In genomic region chr4:126147533-126148160, GRCm38 (mm10) we compare ENCODE assay signal across 7 mouse cellular contexts. TPM values are rescaled to one million over a fixed set of nuclear protein-coding genes. Genes with fewer than 3 reads are reported as not detected.
DNase-seq lines count a peak whose midpoint lies in the region; ATAC-seq and TF ChIP-seq lines count a peak whose summit lies in the region.

Gene Eva1b, plus strand, starts transcription at chr4:126147744.

- H3K4me3 ChIP-seq in heart, embryonic 11.5 days (ENCODE audit: low read depth, low read length): peak within 1 kb of the TSS; percentile 72
- peak within 1 kb of the TSS; percentile 70 for H3K4me3 ChIP-seq in kidney, embryonic 14.5 days (ENCODE audit: low read length)
- peak within 1 kb of the TSS; percentile 65 for H3K4me3 ChIP-seq in stomach, embryonic 14.5 days (ENCODE audit: low read depth, low read length)
- no peak within 1 kb of the TSS for H3K4me3 ChIP-seq in cerebellum, adult 2 months (replicated peaks; ENCODE audit: insufficient read depth, low read depth, low read length)

- WGBS in heart, embryonic 11.5 days (ENCODE audit: insufficient replicate concordance): 1% methylated on average over 24 of the region's 24 CpGs
- 2% methylated on average over 23 of the region's 24 CpGs for WGBS in kidney, embryonic 14.5 days
- under 1% methylated on average over 24 of the region's 24 CpGs for WGBS in stomach, embryonic 14.5 days
- 30% methylated on average over 24 of the region's 24 CpGs for WGBS in cerebellum, adult 2 months

- TF ChIP-seq CTCF in cerebellum, adult 2 months (IDR thresholded peaks at IDR 0.05; ENCODE audit: borderline replicate concordance, insufficient read depth, low read depth, low read length): no peak

- H3K27me3 ChIP-seq in heart, embryonic 11.5 days (ENCODE audit: control insufficient read depth, insufficient read depth, low read length): peaks cover 12% of the 10 kb centered on the region
- no peaks in the 10 kb centered on the region for H3K27me3 ChIP-seq in kidney, embryonic 14.5 days (ENCODE audit: control insufficient read depth, insufficient read depth, low read length)
- H3K27me3 ChIP-seq in stomach, embryonic 14.5 days (ENCODE audit: control insufficient read depth, insufficient read depth, low read length): no peaks in the 10 kb centered on the region
- 0 out of 2 replicates have a peak, but pooled peaks cover 2% of the 10 kb centered on the region for H3K27me3 ChIP-seq in cerebellum, adult 2 months (ENCODE audit: control insufficient read depth, insufficient read depth, low read length)

- ATAC-seq in heart, embryonic 11.5 days (replicated peaks; ENCODE audit: insufficient number of reproducible peaks, low FRiP score, low TSS enrichment): peak; percentile 32; the same call in 1 of the 2 replicates
- ATAC-seq in kidney, embryonic 14.5 days (ENCODE audit: low FRiP score, low TSS enrichment): peak; percentile 87
- ATAC-seq in stomach, embryonic 14.5 days (ENCODE audit: insufficient number of reproducible peaks, insufficient read depth, low FRiP score, low read depth): peak; percentile 82

- peak within 1 kb of the TSS; percentile 73 for H3K4me2 ChIP-seq in heart, embryonic 11.5 days
- H3K4me2 ChIP-seq in kidney, embryonic 14.5 days (replicated peaks; ENCODE audit: low read depth, low read length): peak within 1 kb of the TSS; percentile 78
- H3K4me2 ChIP-seq in stomach, embryonic 14.5 days (replicated peaks; ENCODE audit: low read depth, low read length): peak within 1 kb of the TSS; percentile 88

- peaks cover 30% of the 10 kb centered on the region for H3K4me1 ChIP-seq in heart, embryonic 11.5 days (ENCODE audit: control insufficient read depth, insufficient read depth, low read length)
- peaks cover 51% of the 10 kb centered on the region for H3K4me1 ChIP-seq in kidney, embryonic 14.5 days (ENCODE audit: control insufficient read depth, insufficient read depth, low read length)
- peaks cover 39% of the 10 kb centered on the region for H3K4me1 ChIP-seq in stomach, embryonic 14.5 days (ENCODE audit: control insufficient read depth, insufficient read depth, low read length)
- H3K4me1 ChIP-seq in cerebellum, adult 2 months (ENCODE audit: control insufficient read depth, insufficient read depth, low read length): 0 out of 2 replicates have a peak, but pooled peaks cover 7% of the 10 kb centered on the region

- no peak for TF ChIP-seq POLR2A in cerebellum, adult 2 months (IDR thresholded peaks at IDR 0.05; ENCODE audit: borderline replicate concordance, insufficient read depth, low read length)

- no peaks in the 10 kb centered on the region for H3K9me3 ChIP-seq in heart, embryonic 11.5 days (replicated peaks; ENCODE audit: control insufficient read depth, low read length)
- H3K9me3 ChIP-seq in kidney, embryonic 14.5 days (ENCODE audit: control insufficient read depth, low read length): no peaks in the 10 kb centered on the region
- H3K9me3 ChIP-seq in stomach, embryonic 14.5 days (ENCODE audit: control insufficient read depth, low read depth, low read length): no peaks in the 10 kb centered on the region

- no peaks in the 10 kb centered on the region for H3K36me3 ChIP-seq in heart, embryonic 11.5 days (ENCODE audit: control insufficient read depth, insufficient read depth, low read length)
- H3K36me3 ChIP-seq in kidney, embryonic 14.5 days (ENCODE audit: control insufficient read depth, insufficient read depth, low read length): peaks cover 11% of the 10 kb centered on the region
- H3K36me3 ChIP-seq in stomach, embryonic 14.5 days (ENCODE audit: control insufficient read depth, insufficient read depth, low read length): peaks cover 8% of the 10 kb centered on the region

- H3K9ac ChIP-seq in heart, embryonic 11.5 days (ENCODE audit: low read depth, low read length): peak within 1 kb of the TSS; percentile 73
- peak within 1 kb of the TSS; percentile 88 for H3K9ac ChIP-seq in kidney, embryonic 14.5 days (ENCODE audit: low read depth, low read length)
- H3K9ac ChIP-seq in stomach, embryonic 14.5 days (replicated peaks; ENCODE audit: low read depth, low read length): peak within 1 kb of the TSS; percentile 76; the same call in 1 of the 2 replicates

- peak; percentile 53 for DNase-seq in ZHBTc4 (ENCODE audit: low read depth, low spot score)
- DNase-seq in embryo, embryonic 9.5 days (ENCODE audit: extremely low spot score): peak; percentile 88
- DNase-seq in lung, postnatal 10 days: peak; percentile 93
- DNase-seq in cerebellum, adult 2 months: no peak

- peak within 1 kb of the TSS; percentile 87 for H3K27ac ChIP-seq in heart, embryonic 11.5 days (ENCODE audit: low read depth, low read length)
- H3K27ac ChIP-seq in kidney, embryonic 14.5 days (ENCODE audit: low read depth, low read length): peak within 1 kb of the TSS; percentile 98
- peak within 1 kb of the TSS; percentile 92 for H3K27ac ChIP-seq in stomach, embryonic 14.5 days (ENCODE audit: low read length)
- H3K27ac ChIP-seq in cerebellum, adult 2 months (ENCODE audit: insufficient read depth, low read length): no peak within 1 kb of the TSS

RNA-seq across cellular contexts. Expression of gene Eva1b, which starts in this region (rescaled TPM):
- polyA plus RNA-seq in heart, embryonic 11.5 days (2014; fragmentation: Nextera tagmentation; extraction: Ambion mirVana): 31.9 and 33.5 TPM in 2 replicates
- polyA plus RNA-seq in kidney, embryonic 14.5 days (2014; fragmentation: Nextera tagmentation; extraction: Ambion mirVana): 96.1 and 124 TPM in 2 replicates
- polyA plus RNA-seq in stomach, embryonic 14.5 days (2014; fragmentation: Nextera tagmentation; extraction: Ambion mirVana): 70.2 and 76.5 TPM in 2 replicates
- polyA plus RNA-seq in cerebellum, adult 2 months (2012; rRNA removed): 9.0 and 9.2 TPM in 2 replicates

Comparison
In these comparisons a context has a peak if more than half of its experiments do, and no peak if none do; other contexts are left out.
1. DNase-seq: peak in ZHBTc4 (single experiment), embryo, embryonic 9.5 days (single experiment) and lung, postnatal 10 days (single experiment); none in cerebellum, adult 2 months (0 of 2).
2. ATAC-seq: peak in every context shown above with its lines; median percentile 87 in kidney, embryonic 14.5 days; 82 in stomach, embryonic 14.5 days; 32 in heart, embryonic 11.5 days.
3. Peak in every context shown above with its lines, with median percentiles within 50 percentile points of each other: H3K4me2 ChIP-seq and H3K9ac ChIP-seq.